Mouse (Mus musculus) lung, embryonic 15.5 days (tissue): ENCODE results near the gene Rpap2. TPM values are rescaled to one million over a fixed set of nuclear protein-coding genes. Genes with fewer than 3 reads are reported as not detected.

Experiments
- polyA plus RNA-seq: library from polyadenylated mRNA; unstranded; fragments of >200 nt; fragmentation: Nextera tagmentation; extraction: Ambion mirVana; gene quantifications from 2 replicates; pipeline ENCODE4 v1.2.1, GENCODE M21; 2015

Rpap2 gene
- polyA plus RNA-seq, 1 experiment from 2014 or later = 14.4 TPM

Other genes with a start within 250 kb of the Rpap2 start
- 2.5 TPM in 2 replicates for gene Ephx4, start 194.6 kb upstream of the Rpap2 start, polyA plus RNA-seq
- not detected in 2 replicates for gene Lpcat2b, start 165.8 kb upstream of the Rpap2 start, polyA plus RNA-seq
- gene Btbd8, start 159.4 kb upstream of the Rpap2 start, polyA plus RNA-seq = 4.8 and 5.6 TPM in 2 replicates
- 0.30 and 0.36 TPM in 2 replicates for gene Gm42669, start 89.8 kb upstream of the Rpap2 start, polyA plus RNA-seq
- 0.05 TPM in 2 replicates for gene 1700028K03Rik, start 62.7 kb upstream of the Rpap2 start, polyA plus RNA-seq
- 23.4 and 24.6 TPM in 2 replicates for gene Glmn, start 515 bp downstream of the Rpap2 start, polyA plus RNA-seq
- gene Gfi1, start 128.7 kb downstream of the Rpap2 start, polyA plus RNA-seq = 0.23 and 0.86 TPM in 2 replicates
- 0.17 and 0.28 TPM in 2 replicates for gene Ube2d2b, start 232.7 kb downstream of the Rpap2 start, polyA plus RNA-seq